Mouse (Mus musculus) liver, embryonic 16.5 days (tissue): ENCODE measurements around the gene AW011738. TPM values are rescaled to one million over a fixed set of nuclear protein-coding genes. Genes with fewer than 3 reads are reported as not detected.

Source experiments
- ATAC-seq: fragments of 200-750 bp; cut with Nextera tagmentation; 2 replicates; pipeline ENCODE4 v1.8.0; 2017; ENCODE audit warnings: low read depth, mild to moderate bottlenecking, moderate number of reproducible peaks, moderate library complexity
- H3K27ac ChIP-seq: fragments of 300-500 bp; sonication (generic); 2 replicates; pipeline ENCODE4 v1.5.1; 2014; ENCODE audit warnings: mild to moderate bottlenecking, low read length
- H3K27me3 ChIP-seq: fragments of 300-500 bp; sonication (generic); 2 replicates; pipeline ENCODE4 v1.6.1; 2014; ENCODE audit warnings: low read depth, low read length, mixed read lengths; ENCODE audit not compliant: control insufficient read depth, insufficient read depth
- H3K36me3 ChIP-seq: fragments of 300-500 bp; sonication (generic); 2 replicates; pipeline ENCODE4 v1.6.1; 2014; ENCODE audit warnings: mild to moderate bottlenecking; ENCODE audit not compliant: control insufficient read depth, insufficient read depth
- H3K4me1 ChIP-seq: fragments of 300-500 bp; sonication (generic); 2 replicates; pipeline ENCODE4 v1.6.1; 2014; ENCODE audit warnings: low read depth, low read length, mixed read lengths; ENCODE audit not compliant: control insufficient read depth
- H3K4me2 ChIP-seq: fragments of 300-500 bp; sonication (generic); 2 replicates; pipeline ENCODE4 v1.6.1; 2014; ENCODE audit warnings: low read depth, low read length, mixed read lengths
- H3K4me3 ChIP-seq: fragments of 300-500 bp; sonication (generic); 2 replicates; pipeline ENCODE4 v1.5.1; 2014; ENCODE audit warnings: low read depth, mild to moderate bottlenecking, low read length
- H3K9ac ChIP-seq: fragments of 300-500 bp; sonication (generic); 2 replicates; pipeline ENCODE4 v1.6.1; 2014; ENCODE audit warnings: low read depth, low read length
- H3K9me3 ChIP-seq: fragments of 300-500 bp; sonication (generic); replicated peaks from 2 replicates; pipeline ENCODE4 v1.6.1; 2016; ENCODE audit warnings: low read length; ENCODE audit not compliant: control insufficient read depth
- WGBS: fragments of 180-500 bp; shearing (Covaris S2); extraction: QIAGEN DNeasy Blood & Tissue Kit; methylation state at CpG from one replicate; pipeline ENCODE4 v1.1.7; 2014; ENCODE audit not compliant: insufficient replicate concordance; 5-methylcytosine and 5-hydroxymethylcytosine counted together
- polyA plus RNA-seq: library from polyadenylated mRNA; unstranded; fragments of >200 nt; fragmentation: Nextera tagmentation; extraction: Ambion mirVana; gene quantifications from 2 replicates; pipeline ENCODE4 v1.2.1, GENCODE M21; 2015

AW011738 gene
- polyA plus RNA-seq, 1 experiment from 2014 or later, result 1.2 TPM

DNA sequence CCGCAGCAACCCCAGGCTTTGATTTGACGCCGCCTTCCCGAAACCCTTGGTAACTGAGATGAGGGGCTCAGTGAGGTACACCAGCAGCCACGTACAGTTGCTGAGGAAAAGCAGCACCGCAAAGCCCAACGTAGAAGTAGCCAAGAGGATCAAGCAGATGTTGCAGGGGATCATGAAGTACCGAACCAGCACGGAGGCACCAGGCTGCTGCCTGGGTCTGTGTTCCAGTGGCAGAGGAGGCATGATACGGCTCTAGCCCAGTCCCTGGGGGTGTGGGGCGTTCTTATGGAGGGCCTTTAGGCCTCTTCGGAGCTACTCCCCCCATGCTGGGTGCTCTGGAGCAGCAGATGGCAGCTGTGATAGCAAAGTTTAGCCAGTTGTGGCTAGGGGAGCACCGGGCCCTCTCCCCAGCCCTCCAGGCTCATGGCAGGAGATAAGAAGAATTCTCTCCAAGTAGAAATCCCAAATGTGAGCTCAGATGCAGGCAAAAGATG is 17.6 kb upstream of the AW011738 start:
- no peaks in the 10 kb centered on the region for H3K9me3 ChIP-seq
- H3K36me3 ChIP-seq, result no peaks in the 10 kb centered on the region
- peak; percentile 64 for ATAC-seq
- H3K4me1 ChIP-seq, result peaks cover 37% of the 10 kb centered on the region
- H3K27ac ChIP-seq, result no peak overlapping the region; the same call in 1 of the 2 replicates
- H3K4me3 ChIP-seq, result peak overlapping the region; percentile 35
- WGBS, result 51% methylated on average over 13 of the region's 13 CpGs
- no peak overlapping the region for H3K9ac ChIP-seq
- H3K27me3 ChIP-seq, result no peaks in the 10 kb centered on the region
- H3K4me2 ChIP-seq, result peak overlapping the region; percentile 51

DNA sequence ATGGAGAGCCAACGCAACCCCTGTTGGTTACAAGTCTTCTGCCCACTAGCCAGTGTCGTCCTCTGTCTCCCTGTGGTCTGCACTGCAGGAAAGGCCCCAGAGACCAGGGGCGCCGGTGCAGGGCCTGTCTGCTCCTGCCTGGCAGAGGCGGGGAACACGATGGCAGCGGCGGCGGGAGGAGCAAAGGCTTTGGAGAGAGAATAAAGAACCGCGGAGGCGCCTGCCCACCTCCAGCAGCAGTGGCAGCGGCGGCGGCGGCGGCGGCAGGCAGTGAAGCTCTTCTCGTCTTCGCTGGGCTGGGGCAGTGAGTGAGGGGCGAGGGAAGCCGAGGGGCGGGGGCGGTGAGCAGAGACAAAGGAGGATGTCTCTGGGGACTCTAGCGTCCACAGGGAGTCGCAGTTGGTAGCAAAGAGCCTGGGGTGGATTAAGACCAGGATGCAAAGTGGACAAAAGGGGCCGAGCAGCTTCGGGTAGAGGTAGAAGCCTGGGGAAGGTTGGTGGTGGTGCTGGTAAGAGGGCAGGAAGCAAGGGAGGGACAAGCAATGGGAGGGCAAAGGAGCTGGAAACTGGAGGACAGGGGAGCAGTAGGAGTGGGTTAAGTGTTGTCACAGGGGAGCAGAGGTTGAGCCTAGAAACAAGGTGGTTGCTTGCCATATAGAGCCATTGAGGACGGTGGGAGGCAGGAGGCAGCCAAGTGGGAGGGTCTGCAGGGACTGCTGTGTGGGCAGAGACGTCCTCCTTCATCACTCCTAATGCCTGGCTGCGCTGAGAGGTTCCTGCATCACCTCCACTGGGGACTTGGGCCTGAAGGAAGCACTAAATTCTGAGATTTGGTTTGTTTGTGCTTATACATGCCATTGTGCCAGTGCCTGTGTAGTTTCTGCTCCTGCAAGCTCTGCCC is 16.9 kb upstream of the AW011738 start:
- peak overlapping the region; percentile 35 for H3K4me3 ChIP-seq
- peak overlapping the region; percentile 45 for H3K9ac ChIP-seq
- H3K9me3 ChIP-seq, result no peaks in the 10 kb centered on the region
- H3K4me2 ChIP-seq, result peak overlapping the region; percentile 51
- no peaks in the 10 kb centered on the region for H3K36me3 ChIP-seq
- no peaks in the 10 kb centered on the region for H3K27me3 ChIP-seq
- 14% methylated on average over 31 of the region's 31 CpGs for WGBS
- no peak overlapping the region; the same call in 1 of the 2 replicates for H3K27ac ChIP-seq
- peaks cover 37% of the 10 kb centered on the region for H3K4me1 ChIP-seq
- ATAC-seq, result no peak

DNA sequence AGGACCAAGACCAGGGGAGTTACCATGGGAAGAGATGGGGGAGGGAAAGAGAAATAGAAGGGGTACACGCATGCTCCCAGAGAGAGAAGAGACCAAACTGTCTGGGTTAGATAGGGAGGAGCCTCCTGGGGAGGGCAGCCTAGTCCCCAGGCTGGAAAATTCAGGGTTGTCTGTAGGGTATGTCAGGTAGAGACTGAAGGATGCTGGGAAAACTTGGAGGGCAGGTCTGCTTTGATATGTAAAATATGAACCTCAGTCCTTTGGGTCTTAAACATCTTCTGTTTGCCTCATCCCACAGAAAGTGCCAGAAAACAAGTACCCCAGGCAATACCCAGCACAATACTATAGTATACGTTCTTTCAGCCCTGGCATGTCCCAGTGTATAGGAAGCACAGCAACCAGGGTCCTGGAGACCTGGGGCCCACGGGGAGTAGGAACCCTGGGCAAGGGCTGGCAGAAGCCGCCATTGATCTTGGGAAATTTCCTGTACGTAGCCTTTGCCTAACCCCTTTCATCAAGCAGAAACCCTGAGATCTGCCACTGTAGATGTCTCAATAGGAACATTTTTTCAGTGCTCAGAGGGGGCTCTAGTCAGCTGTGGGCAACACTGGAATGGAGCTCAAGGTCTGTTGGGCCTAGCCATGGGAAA is 14.8 kb upstream of the AW011738 start:
- no peak overlapping the region for H3K9ac ChIP-seq
- no peaks in the 10 kb centered on the region for H3K27me3 ChIP-seq
- H3K4me2 ChIP-seq, result no peak overlapping the region
- H3K27ac ChIP-seq, result no peak overlapping the region
- H3K4me3 ChIP-seq, result no peak overlapping the region
- no peaks in the 10 kb centered on the region for H3K9me3 ChIP-seq
- 57% methylated on average over 5 of the region's 5 CpGs for WGBS
- ATAC-seq, result no peak
- no peaks in the 10 kb centered on the region for H3K36me3 ChIP-seq
- peaks cover 50% of the 10 kb centered on the region for H3K4me1 ChIP-seq

GRCm38 (mm10) chr4:156188811-156189323 is 14.2 kb upstream of the AW011738 start:
- 48% methylated on average over 6 of the region's 6 CpGs for WGBS
- Histone ChIP-seq H3K27me3 (no peaks in the 10 kb centered on the region; the same call in 1 of the 2 replicates), H3K4me3 (no peak overlapping the region), H3K9me3 (no peaks in the 10 kb centered on the region), H3K36me3 (no peaks in the 10 kb centered on the region), H3K4me1 (peaks cover 53% of the 10 kb centered on the region), H3K27ac (no peak overlapping the region), H3K4me2 (no peak overlapping the region), H3K9ac (no peak overlapping the region)
- ATAC-seq, result peak; percentile 20; the same call in 1 of the 2 replicates

- no peak for ATAC-seq
- Histone ChIP-seq H3K4me2 (no peak overlapping the region), H3K27me3 (peaks cover 27% of the 10 kb centered on the region), H3K9me3 (no peaks in the 10 kb centered on the region), H3K4me1 (peaks cover 49% of the 10 kb centered on the region), H3K36me3 (no peaks in the 10 kb centered on the region), H3K9ac (no peak overlapping the region), H3K27ac (no peak overlapping the region), H3K4me3 (no peak overlapping the region)
- WGBS, result 44% methylated on average over 8 of the region's 8 CpGs
These were observed 10.5 kb upstream of the AW011738 start for GRCm38 (mm10) chr4:156192421-156193199.

GRCm38 (mm10) chr4:156193200-156193590 is 9.9 kb upstream of the AW011738 start:
- H3K27ac ChIP-seq, result no peak overlapping the region
- peaks cover 52% of the 10 kb centered on the region for H3K4me1 ChIP-seq
- no peak overlapping the region for H3K9ac ChIP-seq
- WGBS, result 40% methylated on average over 2 of the region's 2 CpGs
- H3K9me3 ChIP-seq, result no peaks in the 10 kb centered on the region
- no peak overlapping the region for H3K4me3 ChIP-seq
- no peak for ATAC-seq
- H3K27me3 ChIP-seq, result peaks cover 27% of the 10 kb centered on the region
- H3K36me3 ChIP-seq, result no peaks in the 10 kb centered on the region
- no peak overlapping the region for H3K4me2 ChIP-seq

DNA sequence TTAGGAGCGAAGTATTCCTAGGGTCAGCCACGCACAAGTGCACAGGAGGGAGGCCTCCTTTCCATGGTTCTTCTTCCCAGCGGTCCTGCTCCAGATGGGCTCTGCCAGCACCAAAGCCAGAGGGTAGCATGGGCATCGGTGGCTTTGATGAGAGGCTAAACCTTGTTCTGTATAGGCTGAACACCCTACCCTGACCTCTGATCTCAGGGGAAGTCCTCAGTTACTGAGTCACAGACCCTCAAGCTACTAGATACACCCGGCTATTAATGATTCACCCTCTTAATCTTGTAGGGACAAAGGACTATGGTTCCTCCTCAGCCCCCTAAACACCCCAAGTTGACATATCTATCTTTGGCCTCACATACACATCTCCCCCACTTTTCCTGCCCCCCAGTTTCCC is 9.2 kb upstream of the AW011738 start:
- Histone ChIP-seq H3K27ac (no peak overlapping the region), H3K9me3 (no peaks in the 10 kb centered on the region), H3K4me3 (no peak overlapping the region), H3K36me3 (no peaks in the 10 kb centered on the region), H3K9ac (no peak overlapping the region), H3K4me1 (peaks cover 50% of the 10 kb centered on the region), H3K27me3 (peaks cover 27% of the 10 kb centered on the region), H3K4me2 (no peak overlapping the region)
- ATAC-seq, result no peak
- 68% methylated on average over 5 of the region's 5 CpGs for WGBS

GRCm38 (mm10) chr4:156194346-156194745 is 8.8 kb upstream of the AW011738 start:
- Histone ChIP-seq H3K4me2 (no peak overlapping the region), H3K27ac (no peak overlapping the region), H3K36me3 (no peaks in the 10 kb centered on the region), H3K27me3 (peaks cover 27% of the 10 kb centered on the region), H3K9me3 (no peaks in the 10 kb centered on the region), H3K4me1 (peaks cover 45% of the 10 kb centered on the region), H3K4me3 (no peak overlapping the region), H3K9ac (no peak overlapping the region)
- WGBS, result 62% methylated on average over 6 of the region's 6 CpGs
- ATAC-seq, result no peak
